Mouse (Mus musculus) thymus, adult 2 months (tissue): ENCODE results near the gene Immp2l. TPM values are rescaled to one million over a fixed set of nuclear protein-coding genes. Genes with fewer than 3 reads are reported as not detected.

Source experiments
- DNase-seq: peaks from one replicate; pipeline ENCODE4 v3.0.0; 2021
- H3K27ac ChIP-seq: fragments of 200-500 bp; 2 replicates; pipeline ENCODE4 v1.5.1; 2012; ENCODE audit warnings: low read length, control low read depth; ENCODE audit not compliant: control insufficient read depth, insufficient read depth
- H3K27me3 ChIP-seq: fragments of 200-500 bp; 2 replicates; pipeline ENCODE4 v1.6.1; 2012; ENCODE audit warnings: mild to moderate bottlenecking, low read length, moderate library complexity, mixed read lengths; ENCODE audit not compliant: control insufficient read depth, insufficient read depth
- H3K36me3 ChIP-seq: fragments of 200-500 bp; 2 replicates; pipeline ENCODE4 v1.6.1; 2012; ENCODE audit warnings: mild to moderate bottlenecking, low read length, moderate library complexity; ENCODE audit not compliant: control insufficient read depth, insufficient read depth
- H3K4me1 ChIP-seq: fragments of 200-500 bp; replicated peaks from 2 replicates; pipeline ENCODE4 v1.6.1; 2012; ENCODE audit warnings: low read length; ENCODE audit not compliant: control insufficient read depth, insufficient read depth
- H3K4me3 ChIP-seq: fragments of 200-500 bp; 2 replicates; pipeline ENCODE4 v1.5.1; 2012; ENCODE audit warnings: mild to moderate bottlenecking, low read length, control low read depth, moderate library complexity; ENCODE audit not compliant: control insufficient read depth, insufficient read depth
- CTCF ChIP-seq: fragments of 200-500 bp; IDR thresholded peaks from 2 replicates; pipeline ENCODE4 v1.5.1; 2012; ENCODE audit warnings: mild to moderate bottlenecking, control low read depth, low read length, moderate library complexity, borderline replicate concordance; ENCODE audit not compliant: control insufficient read depth, poor library complexity, insufficient read depth; ENCODE audit errors: extremely low read depth
- POLR2A ChIP-seq: fragments of 200-500 bp; IDR thresholded peaks from 2 replicates; pipeline ENCODE4 v1.6.1; 2012; ENCODE audit warnings: mild to moderate bottlenecking, low read length, control low read depth, moderate library complexity; ENCODE audit not compliant: control insufficient read depth, poor library complexity, insufficient read depth; ENCODE audit errors: extremely low read depth
- WGBS: fragments of 180-500 bp; shearing (Covaris S2); methylation state at CpG from one replicate; pipeline ENCODE4 v1.1.7; 2018; 5-methylcytosine and 5-hydroxymethylcytosine counted together
- polyA plus RNA-seq: library from polyadenylated mRNA; depleted of rRNA; stranded (reverse); fragments of >200 nt; gene quantifications from 2 replicates; pipeline ENCODE4 v1.2.3, GENCODE M21; 2012

Gene Immp2l
- polyA plus RNA-seq, 1 experiment: 6.3 TPM

DNA sequence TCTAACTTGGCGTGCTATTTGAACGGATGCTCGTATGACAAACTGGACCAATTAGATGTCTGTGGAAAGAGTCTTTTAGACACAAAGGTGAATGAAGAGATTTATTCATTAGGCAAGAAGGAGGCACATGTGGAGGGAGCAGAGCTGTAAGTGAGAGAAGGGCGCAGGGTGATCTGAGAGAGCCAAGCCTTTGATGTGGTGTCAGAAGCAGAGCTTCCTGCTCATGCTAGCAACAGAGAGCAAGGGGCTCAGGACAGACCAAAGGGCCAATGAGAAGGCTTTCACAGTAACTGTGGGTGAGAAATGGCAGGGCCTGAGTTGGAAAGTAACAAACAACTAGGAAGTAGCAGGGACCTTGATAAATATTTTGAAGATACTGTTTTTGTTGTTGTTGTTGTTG lies 143.9 kb downstream of the Immp2l start:
- no peak overlapping the region for H3K27ac ChIP-seq
- peaks cover 3% of the 10 kb centered on the region for H3K4me1 ChIP-seq
- peak; percentile 14 for DNase-seq
- 59% methylated on average over 4 of the region's 4 CpGs for WGBS
- no peak overlapping the region for H3K4me3 ChIP-seq
- H3K36me3 ChIP-seq: no peaks in the 10 kb centered on the region
- no peaks in the 10 kb centered on the region for H3K27me3 ChIP-seq
- TF ChIP-seq CTCF: no peak
- TF ChIP-seq POLR2A: no peak

DNA sequence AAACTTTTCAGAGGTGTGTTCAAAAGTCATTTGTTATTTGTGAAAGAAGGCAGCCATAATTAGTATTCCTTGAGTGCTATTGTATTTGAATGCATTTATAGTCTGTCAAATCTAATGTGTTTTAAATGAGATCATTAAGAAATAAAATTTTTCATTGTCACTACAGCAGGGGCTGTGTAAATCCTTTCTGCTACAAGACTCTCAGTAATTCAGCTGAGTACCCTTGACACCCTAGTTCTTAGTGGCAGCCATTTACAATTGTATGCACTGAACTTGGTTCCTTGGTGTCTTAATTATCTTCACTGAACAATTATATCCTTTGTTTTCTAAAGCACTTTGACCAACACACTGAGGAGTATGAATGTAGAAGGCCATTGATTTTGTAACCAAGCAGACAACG lies 146.2 kb downstream of the Immp2l start:
- TF ChIP-seq POLR2A: no peak
- no peak for TF ChIP-seq CTCF
- H3K27me3 ChIP-seq: no peaks in the 10 kb centered on the region
- H3K4me1 ChIP-seq: peaks cover 3% of the 10 kb centered on the region
- H3K27ac ChIP-seq: no peak overlapping the region
- no peak for DNase-seq
- H3K4me3 ChIP-seq: no peak overlapping the region
- WGBS: 93% methylated on average over 1 of the region's 1 CpGs
- no peaks in the 10 kb centered on the region for H3K36me3 ChIP-seq

DNA sequence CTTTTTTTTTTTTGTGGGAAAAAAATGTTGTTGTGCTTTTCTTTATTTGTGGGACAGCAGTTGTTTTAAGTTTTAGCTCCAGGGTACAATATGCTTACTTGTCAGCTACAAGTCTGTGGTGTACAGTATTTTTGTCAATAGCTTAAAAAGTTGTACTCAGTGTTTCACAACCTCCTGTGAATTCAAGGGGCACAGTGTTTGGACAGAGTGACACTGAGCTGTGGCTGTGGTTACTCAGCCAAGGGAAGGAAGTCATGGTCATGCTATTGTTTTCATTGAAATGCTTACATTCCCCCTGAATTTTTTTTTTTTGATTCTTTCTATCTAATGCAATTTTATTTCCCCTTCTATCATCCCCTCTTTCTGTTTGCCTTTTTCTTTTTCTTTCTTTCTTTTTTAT lies 159.0 kb downstream of the Immp2l start:
- no peak for DNase-seq
- no peak overlapping the region for H3K27ac ChIP-seq
- H3K27me3 ChIP-seq: no peaks in the 10 kb centered on the region
- H3K4me3 ChIP-seq: no peak overlapping the region
- TF ChIP-seq CTCF (no peak), POLR2A (no peak)
- H3K4me1 ChIP-seq: no peaks in the 10 kb centered on the region
- no peaks in the 10 kb centered on the region for H3K36me3 ChIP-seq

DNA sequence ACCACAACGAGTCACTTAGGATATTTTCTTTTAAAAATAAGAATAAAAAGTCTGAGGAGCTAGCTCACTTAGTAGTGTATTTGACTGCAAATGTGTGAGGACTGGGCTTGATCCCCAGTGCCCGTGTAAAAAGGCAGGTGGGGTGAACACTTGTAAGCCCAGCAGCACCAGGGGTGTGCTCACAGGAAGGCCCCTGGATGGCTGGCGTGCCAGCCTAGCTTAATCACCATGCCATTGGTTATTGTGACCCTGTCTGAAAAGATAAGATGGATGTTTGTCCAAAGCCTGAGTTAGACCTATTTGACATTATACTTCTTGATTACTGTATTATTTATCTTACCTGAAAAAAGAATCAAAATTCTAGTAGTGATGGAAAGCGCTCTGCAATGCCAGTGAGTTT lies 161.2 kb downstream of the Immp2l start:
- H3K4me1 ChIP-seq: no peaks in the 10 kb centered on the region
- H3K27me3 ChIP-seq: no peaks in the 10 kb centered on the region
- no peak for TF ChIP-seq CTCF
- no peak for TF ChIP-seq POLR2A
- WGBS: 93% methylated on average over 4 of the region's 4 CpGs
- no peaks in the 10 kb centered on the region for H3K36me3 ChIP-seq
- no peak for DNase-seq
- no peak overlapping the region for H3K4me3 ChIP-seq
- H3K27ac ChIP-seq: no peak overlapping the region

DNA sequence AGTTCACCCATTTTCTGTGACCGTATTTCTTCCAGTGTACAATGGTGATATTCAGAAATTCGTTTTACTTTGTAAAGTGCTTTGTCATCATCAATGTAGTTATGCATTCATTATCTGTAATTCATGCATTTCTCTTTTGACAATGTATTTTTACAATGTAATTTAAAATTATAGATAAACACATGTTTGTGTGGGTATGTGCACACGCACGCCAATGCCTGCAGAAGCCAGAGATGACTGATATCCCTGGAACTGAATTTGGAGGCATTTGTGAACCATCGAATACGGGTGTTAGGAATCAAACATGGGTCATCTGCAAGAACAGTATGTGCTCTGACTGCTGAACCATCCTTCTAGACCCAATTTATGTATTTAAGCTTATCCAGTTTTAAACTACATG lies 161.6 kb downstream of the Immp2l start:
- no peaks in the 10 kb centered on the region for H3K27me3 ChIP-seq
- H3K36me3 ChIP-seq: no peaks in the 10 kb centered on the region
- no peaks in the 10 kb centered on the region for H3K4me1 ChIP-seq
- H3K27ac ChIP-seq: no peak overlapping the region
- no peak for DNase-seq
- WGBS: 92% methylated on average over 6 of the region's 6 CpGs
- no peak overlapping the region for H3K4me3 ChIP-seq
- no peak for TF ChIP-seq POLR2A
- no peak for TF ChIP-seq CTCF

DNA sequence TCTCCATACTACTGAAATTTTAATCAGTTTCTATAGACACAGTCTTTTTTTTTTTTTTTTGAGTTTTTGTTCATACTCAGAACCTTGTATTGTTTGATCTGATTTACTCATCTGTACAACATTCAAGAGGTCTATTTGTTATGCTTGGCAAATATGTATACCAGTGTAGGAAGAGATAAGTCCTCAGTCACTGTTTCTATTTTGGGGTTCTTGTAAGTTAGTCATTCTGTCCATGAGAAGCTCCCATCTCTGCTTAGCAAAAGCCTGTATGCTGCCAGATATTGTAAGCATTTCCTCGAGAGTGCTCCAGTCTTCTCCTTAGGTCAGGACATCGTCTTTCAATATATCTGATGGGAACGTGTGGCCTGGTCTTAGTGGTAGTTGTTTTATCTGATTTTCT lies 168.9 kb downstream of the Immp2l start:
- Histone ChIP-seq H3K4me1 (no peaks in the 10 kb centered on the region), H3K36me3 (no peaks in the 10 kb centered on the region), H3K4me3 (no peak overlapping the region), H3K27ac (no peak overlapping the region), H3K27me3 (no peaks in the 10 kb centered on the region)
- 96% methylated on average over 3 of the region's 3 CpGs for WGBS
- TF ChIP-seq CTCF (no peak), POLR2A (no peak)
- DNase-seq: no peak

DNA sequence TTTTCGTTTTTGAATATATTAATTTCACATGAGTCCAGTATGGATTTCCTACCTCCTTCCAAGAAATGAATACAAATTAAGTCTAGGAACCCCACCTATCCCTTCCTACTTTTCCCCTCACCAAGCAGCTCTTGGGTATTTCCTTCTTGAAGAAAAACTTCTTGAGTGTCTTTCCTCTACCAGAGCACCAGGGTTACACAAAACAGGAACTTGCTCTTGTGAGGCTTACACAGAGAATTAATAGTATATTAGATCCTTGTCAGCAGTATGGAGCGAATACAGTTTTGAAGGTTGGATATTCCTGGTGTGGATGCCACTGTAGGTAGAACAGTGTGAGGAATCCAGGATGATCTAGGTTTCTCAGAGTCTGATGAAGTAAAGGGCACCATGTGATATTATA lies 172.5 kb downstream of the Immp2l start:
- TF ChIP-seq CTCF (no peak), POLR2A (no peak)
- 85% methylated on average over 2 of the region's 2 CpGs for WGBS
- no peaks in the 10 kb centered on the region for H3K36me3 ChIP-seq

More for the DNA sequence above, 172.5 kb downstream of the Immp2l start:
- Histone ChIP-seq H3K4me3 (no peak overlapping the region), H3K27ac (no peak overlapping the region), H3K4me1 (no peaks in the 10 kb centered on the region), H3K27me3 (no peaks in the 10 kb centered on the region)
- no peak for DNase-seq
